15 mouse cellular contexts compared by ENCODE assay signal in the genomic region with DNA sequence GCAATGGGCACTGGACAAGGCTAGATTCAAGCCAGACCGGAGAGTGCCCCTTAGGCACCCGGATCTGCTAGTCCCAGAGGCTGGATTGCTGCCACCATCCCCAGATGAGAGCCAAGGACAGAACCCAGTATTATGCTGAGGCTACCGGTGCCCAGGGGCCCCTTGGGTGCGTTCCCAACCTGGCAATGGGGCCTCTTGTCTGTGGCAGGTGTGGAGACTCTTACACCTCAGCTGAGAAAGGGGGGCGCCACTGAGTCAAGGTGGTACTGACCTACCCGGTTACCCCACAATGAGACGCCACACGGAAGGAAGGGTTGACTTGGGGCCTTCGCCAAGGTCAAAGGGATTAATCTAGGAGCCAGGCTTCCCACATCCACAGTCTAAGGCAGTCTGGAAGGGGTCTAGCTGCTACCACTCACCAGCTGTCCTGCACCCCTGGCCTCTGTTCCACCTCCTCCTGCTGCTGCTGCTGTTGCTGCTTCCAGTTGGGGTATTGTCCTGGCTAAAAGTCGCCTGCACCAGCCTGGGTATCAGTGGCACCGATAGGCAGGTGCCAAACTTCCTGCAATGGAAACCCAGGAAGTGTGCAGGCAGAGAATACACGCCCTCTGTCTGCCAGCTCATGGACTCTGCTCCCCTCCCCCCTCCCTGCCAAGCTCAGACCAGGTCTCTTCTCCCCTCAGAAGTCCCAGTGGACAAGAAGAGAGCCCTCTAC. TPM values are rescaled to one million over a fixed set of nuclear protein-coding genes. Genes with fewer than 3 reads are reported as not detected.
DNase-seq lines count a peak whose midpoint lies in the region; ATAC-seq and TF ChIP-seq lines count a peak whose summit lies in the region.
"Had no signal": no experiment of that assay in that cellular context is flagged by ENCODE, and none has a peak within 500 bp of the region (broad histone marks: within the 10 kb centered on the region; RNA-seq: fewer than 3 reads in every experiment).

No protein-coding gene starts in this region.

- no peak overlapping the region for H3K4me2 ChIP-seq in kidney, embryonic 15.5 days
- 0 out of 2 replicates have a peak overlapping the region, but pooled peaks have one; percentile 3 for H3K4me2 ChIP-seq in heart, embryonic 14.5 days (ENCODE audit: low read length)
- peak overlapping the region; percentile 15; the same call in 1 of the 2 replicates for H3K4me2 ChIP-seq in stomach, postnatal 0 days (replicated peaks; ENCODE audit: low read depth)
- no peak overlapping the region for H3K4me2 ChIP-seq in hindbrain, embryonic 12.5 days (replicated peaks)

- H3K27ac ChIP-seq in kidney, embryonic 15.5 days, result peak overlapping the region; percentile 39; the same call in 1 of the 2 replicates
- peak overlapping the region in 1 of 2 experiments; percentile 59; a peak in 1 of 4 replicates for H3K27ac ChIP-seq in heart, embryonic 14.5 days (replicated peaks in 1 of 2; ENCODE audit: control insufficient read depth in 1 of 2, insufficient read depth in 1 of 2, low read depth in 2 of 2, low read length in 2 of 2)
- no peak overlapping the region for H3K27ac ChIP-seq in stomach, postnatal 0 days (replicated peaks)
- no peak overlapping the region for H3K27ac ChIP-seq in hindbrain, embryonic 12.5 days
- H3K27ac ChIP-seq: layer of hippocampus, adult 2 months; midbrain, embryonic 15.5 days had no signal

- no peaks in the 10 kb centered on the region for H3K36me3 ChIP-seq in kidney, embryonic 15.5 days
- no peaks in the 10 kb centered on the region for H3K36me3 ChIP-seq in heart, embryonic 14.5 days (ENCODE audit: control insufficient read depth, insufficient read depth, low read length)
- no peaks in the 10 kb centered on the region for H3K36me3 ChIP-seq in stomach, postnatal 0 days (ENCODE audit: control insufficient read depth, insufficient read depth, low read length)
- H3K36me3 ChIP-seq in hindbrain, embryonic 12.5 days, result no peaks in the 10 kb centered on the region
- H3K36me3 ChIP-seq: midbrain, embryonic 15.5 days had no signal

- H3K4me1 ChIP-seq in kidney, embryonic 15.5 days, result peaks cover 70% of the 10 kb centered on the region
- H3K4me1 ChIP-seq in heart, embryonic 14.5 days (ENCODE audit: control insufficient read depth in 2 of 2, insufficient read depth in 2 of 2, low read length in 2 of 2), result peaks cover 38 to 55% of the 10 kb centered on the region in 2 experiments
- H3K4me1 ChIP-seq in stomach, postnatal 0 days (replicated peaks; ENCODE audit: control insufficient read depth, insufficient read depth), result peaks cover 3% of the 10 kb centered on the region; the same call in 1 of the 2 replicates
- H3K4me1 ChIP-seq in hindbrain, embryonic 12.5 days, result peaks cover 24% of the 10 kb centered on the region

- no peak for DNase-seq in kidney, adult 9 months
- DNase-seq in testis, postnatal 10 days (ENCODE audit: low spot score), result peak; percentile 68
- no peak for DNase-seq in testis, postnatal 14 days (ENCODE audit: low spot score)
- peak; percentile 69 for DNase-seq in stomach, postnatal 0 days (ENCODE audit: low spot score)
- DNase-seq: cerebellum, adult 8-10 months; lung, adult 18-20 months; right cerebral cortex, postnatal 14 days had no signal

- no peaks in the 10 kb centered on the region for H3K27me3 ChIP-seq in kidney, embryonic 15.5 days
- H3K27me3 ChIP-seq in heart, embryonic 14.5 days (ENCODE audit: control insufficient read depth, insufficient read depth, low read length), result no peaks in the 10 kb centered on the region
- H3K27me3 ChIP-seq in stomach, postnatal 0 days (ENCODE audit: control insufficient read depth, insufficient read depth, low read length), result no peaks in the 10 kb centered on the region
- peaks cover 35% of the 10 kb centered on the region for H3K27me3 ChIP-seq in hindbrain, embryonic 12.5 days
- H3K27me3 ChIP-seq: midbrain, embryonic 15.5 days had no signal

- no peak overlapping the region for H3K9ac ChIP-seq in kidney, embryonic 15.5 days
- H3K9ac ChIP-seq in heart, embryonic 14.5 days (ENCODE audit: low read length), result no peak overlapping the region
- H3K9ac ChIP-seq in stomach, postnatal 0 days (ENCODE audit: low read length), result no peak overlapping the region
- H3K9ac ChIP-seq in hindbrain, embryonic 12.5 days, result no peak overlapping the region
- H3K9ac ChIP-seq: midbrain, embryonic 15.5 days had no signal

- no peak for TF ChIP-seq EP300 in stomach, postnatal 0 days (optimal IDR thresholded peaks at IDR 0.05)

- H3K9me3 ChIP-seq in kidney, embryonic 15.5 days (replicated peaks), result no peaks in the 10 kb centered on the region
- H3K9me3 ChIP-seq in heart, embryonic 14.5 days (ENCODE audit: control insufficient read depth, low read length), result peaks cover 3% of the 10 kb centered on the region; the same call in 1 of the 2 replicates
- no peaks in the 10 kb centered on the region for H3K9me3 ChIP-seq in stomach, postnatal 0 days (ENCODE audit: control insufficient read depth, low read length)
- H3K9me3 ChIP-seq in hindbrain, embryonic 12.5 days (replicated peaks), result peaks cover 5% of the 10 kb centered on the region; the same call in 1 of the 2 replicates
- H3K9me3 ChIP-seq: midbrain, embryonic 15.5 days had no signal

- ATAC-seq in kidney, embryonic 15.5 days (replicated peaks; ENCODE audit: low FRiP score), result no peak
- ATAC-seq in heart, embryonic 14.5 days (ENCODE audit: insufficient number of reproducible peaks, insufficient read depth, low FRiP score, low read depth), result no peak
- ATAC-seq in stomach, postnatal 0 days (ENCODE audit: low FRiP score, low TSS enrichment), result peak; percentile 30
- no peak for ATAC-seq in monocyte, adult 5-6 weeks (replicated peaks; ENCODE audit: insufficient number of reproducible peaks, low FRiP score, low TSS enrichment, poor library complexity, severe bottlenecking)
- no peak for ATAC-seq in hindbrain, embryonic 12.5 days (ENCODE audit: low FRiP score)

- H3K4me3 ChIP-seq in kidney, embryonic 15.5 days (replicated peaks), result no peak overlapping the region
- no peak overlapping the region for H3K4me3 ChIP-seq in heart, embryonic 14.5 days (ENCODE audit: control insufficient read depth in 1 of 2, insufficient read depth in 1 of 2, low read depth in 1 of 2, low read length in 2 of 2)
- no peak overlapping the region for H3K4me3 ChIP-seq in stomach, postnatal 0 days (ENCODE audit: low read depth, low read length)
- no peak overlapping the region for H3K4me3 ChIP-seq in hindbrain, embryonic 12.5 days
- H3K4me3 ChIP-seq: layer of hippocampus, adult 2 months; midbrain, embryonic 15.5 days had no signal

- peak; percentile 39; the same call in 1 of the 2 replicates for TF ChIP-seq CTCF in stomach, postnatal 0 days (IDR thresholded peaks at IDR 0.05; ENCODE audit: low read depth)

- 81% methylated on average over 12 of the region's 12 CpGs for WGBS in kidney, embryonic 15.5 days
- WGBS in heart, embryonic 14.5 days, result 63% methylated on average over 12 of the region's 12 CpGs
- WGBS in stomach, postnatal 0 days, result 69% methylated on average over 12 of the region's 12 CpGs
- WGBS in hindbrain, embryonic 12.5 days, result 73% methylated on average over 12 of the region's 12 CpGs

RNA-seq across cellular contexts. Expression of gene Fblim1, which starts 4.6 kb away (rescaled TPM):
- polyA plus RNA-seq in kidney, embryonic 15.5 days (2015; fragmentation: Nextera tagmentation; extraction: Ambion mirVana), result 71.4 and 81.3 TPM in 2 replicates
- polyA plus RNA-seq in heart, embryonic 14.5 days (2014; fragmentation: Nextera tagmentation; extraction: Ambion mirVana), result 45.2 and 45.7 TPM in 2 replicates
- polyA plus RNA-seq in stomach, postnatal 0 days (2015; fragmentation: Nextera tagmentation; extraction: Ambion mirVana), result 45.1 and 49.2 TPM in 2 replicates
- not detected in 3 replicates for total RNA-seq in monocyte, adult 5-6 weeks (2017)
- polyA plus RNA-seq in hindbrain, embryonic 12.5 days (2016; fragmentation: Nextera tagmentation; extraction: Ambion mirVana), result 49.1 and 57.9 TPM in 2 replicates

RNA-seq across cellular contexts. Expression of gene Tmem82, which starts 17.1 kb away (rescaled TPM):
- polyA plus RNA-seq in kidney, embryonic 15.5 days (2015; fragmentation: Nextera tagmentation; extraction: Ambion mirVana), result 2.7 and 3.1 TPM in 2 replicates
- 0.19 and 0.43 TPM in 2 replicates for polyA plus RNA-seq in heart, embryonic 14.5 days (2014; fragmentation: Nextera tagmentation; extraction: Ambion mirVana)
- 2.2 and 2.3 TPM in 2 replicates for polyA plus RNA-seq in stomach, postnatal 0 days (2015; fragmentation: Nextera tagmentation; extraction: Ambion mirVana)
- not detected in 3 replicates for total RNA-seq in monocyte, adult 5-6 weeks (2017)
- polyA plus RNA-seq in hindbrain, embryonic 12.5 days (2016; fragmentation: Nextera tagmentation; extraction: Ambion mirVana), result 0.29 and 0.50 TPM in 2 replicates

RNA-seq across cellular contexts. Expression of gene Slc25a34, which starts 22.3 kb away (rescaled TPM):
- 0.27 and 0.49 TPM in 2 replicates for polyA plus RNA-seq in kidney, embryonic 15.5 days (2015; fragmentation: Nextera tagmentation; extraction: Ambion mirVana)
- polyA plus RNA-seq in heart, embryonic 14.5 days (2014; fragmentation: Nextera tagmentation; extraction: Ambion mirVana), result 0.09 and 0.19 TPM in 2 replicates
- 1.6 and 1.8 TPM in 2 replicates for polyA plus RNA-seq in stomach, postnatal 0 days (2015; fragmentation: Nextera tagmentation; extraction: Ambion mirVana)
- total RNA-seq in monocyte, adult 5-6 weeks (2017), result not detected in 3 replicates
- polyA plus RNA-seq in hindbrain, embryonic 12.5 days (2016; fragmentation: Nextera tagmentation; extraction: Ambion mirVana), result not detected in 2 replicates
- polyA plus RNA-seq: neural tube, embryonic 14.5 days; stomach, embryonic 14.5 days had no signal

Comparison
In these comparisons a context has a peak if more than half of its experiments do, and no peak if none do; other contexts are left out.
1. DNase-seq: peak in testis, postnatal 10 days (single experiment) and stomach, postnatal 0 days (single experiment); none in kidney, adult 9 months (single experiment) and testis, postnatal 14 days (single experiment).
2. H3K4me2 ChIP-seq: peak in heart, embryonic 14.5 days (single experiment) and stomach, postnatal 0 days (single experiment); none in kidney, embryonic 15.5 days (single experiment) and hindbrain, embryonic 12.5 days (single experiment).